Mouse (Mus musculus) lung, postnatal 0 days (tissue): Measurements from ENCODE around the gene Trnt1.

ENCODE experiments used
- CTCF ChIP-seq: IDR thresholded peaks from 2 replicates; pipeline ENCODE4 v1.5.1; 2016; ENCODE audit warnings: antibody characterized with exemption, mild to moderate bottlenecking
- EP300 ChIP-seq: IDR thresholded peaks from 2 replicates; pipeline ENCODE4 v1.6.1; 2016; ENCODE audit warnings: antibody characterized with exemption, mild to moderate bottlenecking, control low read depth

DNA sequence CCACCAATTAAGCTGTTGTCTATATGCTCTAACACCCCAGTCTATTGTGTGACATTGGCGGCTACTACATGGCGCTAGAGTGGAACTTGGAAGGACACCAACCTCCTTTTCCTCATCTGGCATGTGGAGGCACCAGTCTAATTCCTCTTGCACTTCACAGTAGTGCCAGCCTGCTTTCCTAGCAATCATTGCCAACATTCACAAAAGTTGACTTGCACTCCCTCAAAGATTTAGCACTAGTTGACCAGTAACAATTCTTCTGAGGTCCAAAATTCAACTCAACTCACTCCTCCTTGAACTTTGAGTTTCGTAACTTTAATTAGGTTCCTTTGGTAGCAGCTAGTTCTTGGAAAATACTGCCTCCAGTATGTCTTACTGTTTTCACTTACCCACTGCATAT, 41.8 kb downstream of the Trnt1 start:
- TF ChIP-seq CTCF: no peak
- no peak for TF ChIP-seq EP300
